Mouse (Mus musculus) gastrocnemius, postnatal 4 days (tissue): ENCODE measurements around the gene Sec14l3. TPM values are rescaled to one million over a fixed set of nuclear protein-coding genes. Genes with fewer than 3 reads are reported as not detected.

Experiments used
- DNase-seq, 2 experiments: peaks; one replicate each; pipeline ENCODE4 v3.0.0; 2021 to 2022; ENCODE audit warnings: low spot score in 2 of 2, mixed read lengths in 2 of 2
- total RNA-seq, 2 experiments: library from RNA; stranded (reverse); gene quantifications; 2 replicates each; pipeline ENCODE4 v1.2.3; 2021

Sec14l3 gene
- total RNA-seq, 2 experiments from 2014 or later: not detected

- no peak for DNase-seq
These were observed 3.6 kb upstream of the Sec14l3 start for GRCm38 (mm10) chr11:4060866-4061575.

GRCm38 (mm10) chr11:4062523-4062922, 2.1 kb upstream of the Sec14l3 start:
- DNase-seq: no peak

- DNase-seq: no peak
These were observed 1.7 kb upstream of the Sec14l3 start for GRCm38 (mm10) chr11:4062981-4063380.

- no peak for DNase-seq
These were observed 5.0 kb downstream of the Sec14l3 start for GRCm38 (mm10) chr11:4069664-4070063.

GRCm38 (mm10) chr11:4076633-4077032, 12.0 kb downstream of the Sec14l3 start:
- peak in 1 of 2 experiments; percentile 65 for DNase-seq

- DNase-seq: no peak
These were observed 13.8 kb downstream of the Sec14l3 start for GRCm38 (mm10) chr11:4078267-4078933.

- DNase-seq: no peak
These were observed 15.6 kb downstream of the Sec14l3 start for GRCm38 (mm10) chr11:4080219-4080618.

GRCm38 (mm10) chr11:4083316-4084078, 18.9 kb downstream of the Sec14l3 start:
- peak in 1 of 2 experiments; percentile 54 for DNase-seq

- DNase-seq: no peak
These were observed 21.6 kb downstream of the Sec14l3 start for GRCm38 (mm10) chr11:4086246-4086645.

GRCm38 (mm10) chr11:4087267-4087666, 22.6 kb downstream of the Sec14l3 start:
- no peak for DNase-seq

- no peak for DNase-seq
These were observed 29.1 kb downstream of the Sec14l3 start for GRCm38 (mm10) chr11:4093459-4094377.

GRCm38 (mm10) chr11:4094378-4095170, 29.9 kb downstream of the Sec14l3 start:
- peak in 1 of 2 experiments; percentile 51 for DNase-seq

GRCm38 (mm10) chr11:4095171-4096053, 30.8 kb downstream of the Sec14l3 start, which contains the start of gene Mtfp1:
Gene Mtfp1, minus strand, starts transcription at chr11:4095445.
- DNase-seq: peak in 1 of 2 experiments; percentile 31

- DNase-seq: peak; percentile 92 to 97
These were observed 31.7 kb downstream of the Sec14l3 start for GRCm38 (mm10) chr11:4096054-4096984.

GRCm38 (mm10) chr11:4097091-4097621, 32.5 kb downstream of the Sec14l3 start:
- no peak for DNase-seq

- DNase-seq: no peak
These were observed 33.5 kb downstream of the Sec14l3 start for GRCm38 (mm10) chr11:4098120-4098519.

GRCm38 (mm10) chr11:4098816-4099215, 34.2 kb downstream of the Sec14l3 start:
- no peak for DNase-seq
